Mouse (Mus musculus) heart, postnatal 0 days (tissue): ENCODE results near the gene Ehmt1.

Experiments
- CTCF ChIP-seq: IDR thresholded peaks from 2 replicates; pipeline ENCODE4 v1.5.1; 2016; ENCODE audit warnings: antibody characterized with exemption, control low read depth, low read depth
- EP300 ChIP-seq: IDR thresholded peaks from 2 replicates; pipeline ENCODE4 v1.6.1; 2016; ENCODE audit warnings: antibody characterized with exemption, low read depth

DNA sequence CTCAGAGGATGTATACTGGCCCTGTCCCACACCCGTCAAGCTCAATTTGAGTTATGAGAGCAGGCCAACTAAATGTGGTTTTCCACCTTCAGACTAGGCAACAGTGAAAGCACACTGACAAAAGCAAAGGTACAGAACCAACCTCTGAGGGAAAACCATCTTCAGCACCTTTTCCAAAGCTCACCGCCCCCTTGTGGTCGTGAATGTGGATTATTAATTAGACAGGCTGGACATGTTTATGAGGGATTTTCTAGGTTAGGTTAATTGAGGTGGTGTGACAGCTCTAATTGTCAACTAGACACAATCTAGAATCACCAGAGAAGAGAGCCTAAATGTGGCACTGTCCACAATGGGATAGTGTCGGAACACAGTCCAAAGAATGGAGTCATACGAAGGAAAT lies 30.5 kb downstream of the Ehmt1 start:
- TF ChIP-seq CTCF (peak; percentile 37), EP300 (no peak)
